Mouse (Mus musculus) heart, postnatal 0 days (tissue): Measurements from ENCODE around the gene Dio2. TPM values are rescaled to one million over a fixed set of nuclear protein-coding genes. Genes with fewer than 3 reads are reported as not detected.

Source experiments
- ATAC-seq: fragments of 200-750 bp; cut with Nextera tagmentation; 2 replicates; pipeline ENCODE4 v1.8.0; 2017; ENCODE audit warnings: low read depth, moderate number of reproducible peaks, moderate library complexity; ENCODE audit not compliant: insufficient read depth
- DNase-seq: peaks from one replicate; pipeline ENCODE4 v3.0.0-alpha.2; 2016; ENCODE audit warnings: low spot score
- H3K27ac ChIP-seq: fragments of 300-500 bp; sonication (generic); 2 replicates; pipeline ENCODE4 v1.5.1; 2014; ENCODE audit warnings: low read depth, mild to moderate bottlenecking
- H3K27me3 ChIP-seq: fragments of 300-500 bp; sonication (generic); 2 replicates; pipeline ENCODE4 v1.6.1; 2014; ENCODE audit warnings: low read length, mixed read lengths; ENCODE audit not compliant: control insufficient read depth, insufficient read depth
- H3K36me3 ChIP-seq: fragments of 300-500 bp; sonication (generic); replicated peaks from 2 replicates; pipeline ENCODE4 v1.6.1; 2014; ENCODE audit warnings: low read length, mixed read lengths; ENCODE audit not compliant: control insufficient read depth, insufficient read depth
- H3K4me1 ChIP-seq: fragments of 300-500 bp; sonication (generic); 2 replicates; pipeline ENCODE4 v1.6.1; 2014; ENCODE audit warnings: antibody characterized with exemption; ENCODE audit not compliant: control insufficient read depth, insufficient read depth
- H3K4me2 ChIP-seq: fragments of 300-500 bp; sonication (generic); 2 replicates; pipeline ENCODE4 v1.6.1; 2014; ENCODE audit warnings: low read depth, mild to moderate bottlenecking, low read length, moderate library complexity
- H3K4me3 ChIP-seq: fragments of 300-500 bp; sonication (generic); 2 replicates; pipeline ENCODE4 v1.5.1; 2014; ENCODE audit warnings: low read depth, low read length
- H3K9ac ChIP-seq: fragments of 300-500 bp; sonication (generic); replicated peaks from 2 replicates; pipeline ENCODE4 v1.6.1; 2014; ENCODE audit warnings: low read depth, low read length, mixed read lengths
- H3K9me3 ChIP-seq: fragments of 300-500 bp; sonication (generic); replicated peaks from 2 replicates; pipeline ENCODE4 v1.6.1; 2016; ENCODE audit warnings: low read length; ENCODE audit not compliant: control insufficient read depth
- CTCF ChIP-seq: IDR thresholded peaks from 2 replicates; pipeline ENCODE4 v1.5.1; 2016; ENCODE audit warnings: antibody characterized with exemption, control low read depth, low read depth
- EP300 ChIP-seq: IDR thresholded peaks from 2 replicates; pipeline ENCODE4 v1.6.1; 2016; ENCODE audit warnings: antibody characterized with exemption, low read depth
- WGBS: fragments of 180-500 bp; shearing (Covaris S2); extraction: QIAGEN DNeasy Blood & Tissue Kit; methylation state at CpG from one replicate; pipeline ENCODE4 v1.1.7; 2014; 5-methylcytosine and 5-hydroxymethylcytosine counted together
- polyA plus RNA-seq: library from polyadenylated mRNA; unstranded; fragments of >200 nt; fragmentation: Nextera tagmentation; extraction: Ambion mirVana; gene quantifications from 2 replicates; pipeline ENCODE4 v1.2.1, GENCODE M21; 2015
- total RNA-seq: library from RNA; depleted of rRNA; stranded (reverse); fragments of >200 nt; gene quantifications from 2 replicates; pipeline ENCODE4 v1.2.3, GENCODE M21; 2014; ENCODE audit warnings: low replicate concordance; rRNA removed

Gene Dio2
- total RNA-seq (1.8 and 2.3 TPM in 2 replicates), polyA plus RNA-seq (0.58 and 0.82 TPM in 2 replicates)

- TF ChIP-seq CTCF (no peak), EP300 (no peak)
- ATAC-seq (peak; percentile 58), DNase-seq (peak; percentile 52)
- H3K9ac ChIP-seq = peak within 1 kb of the TSS; percentile 34; the same call in 1 of the 2 replicates
- peak within 1 kb of the TSS; percentile 45 for H3K4me3 ChIP-seq
- peak within 1 kb of the TSS; percentile 70 for H3K4me2 ChIP-seq
- H3K36me3 ChIP-seq = no peaks in the 10 kb centered on the region
- WGBS = 9% methylated on average over 10 of the region's 10 CpGs
- H3K4me1 ChIP-seq = peaks cover 7% of the 10 kb centered on the region; the same call in 1 of the 2 replicates
- no peaks in the 10 kb centered on the region for H3K9me3 ChIP-seq
- H3K27me3 ChIP-seq = no peaks in the 10 kb centered on the region
- no peak within 1 kb of the TSS for H3K27ac ChIP-seq
Measured at GRCm38 (mm10) chr12:90738388-90739223, at the start of gene Dio2. Dio2 (minus strand) TSS chr12:90738438.

GRCm38 (mm10) chr12:90781438-90781837, 43.2 kb upstream of the Dio2 start:
- no peak for DNase-seq
- Histone ChIP-seq H3K4me1 (no peaks in the 10 kb centered on the region), H3K4me3 (no peak overlapping the region), H3K4me2 (no peak overlapping the region), H3K9me3 (no peaks in the 10 kb centered on the region), H3K27me3 (no peaks in the 10 kb centered on the region), H3K9ac (no peak overlapping the region), H3K27ac (no peak overlapping the region), H3K36me3 (no peaks in the 10 kb centered on the region)
- ATAC-seq = no peak
- TF ChIP-seq EP300 (no peak), CTCF (no peak)
- 72% methylated on average over 4 of the region's 4 CpGs for WGBS

DNA sequence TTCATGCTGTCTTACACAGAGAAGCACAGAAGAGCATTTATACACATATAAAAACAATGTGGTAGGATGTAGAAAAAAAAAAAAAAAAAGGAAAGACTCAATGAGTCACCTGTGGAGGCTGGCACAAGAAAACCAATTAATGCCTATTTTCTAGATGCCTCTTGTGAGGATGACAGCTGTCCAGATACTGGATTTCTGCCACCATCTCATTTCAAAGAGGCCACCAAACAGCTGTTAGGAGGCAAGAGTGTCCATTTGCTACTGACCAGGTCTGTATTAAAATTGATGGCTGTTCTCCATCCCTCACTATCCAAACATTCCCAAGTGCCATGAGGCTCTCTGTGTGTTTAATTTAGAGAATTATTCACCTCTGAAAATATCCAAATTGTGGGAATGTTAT, 6.5 kb upstream of the Dio2 start:
- Histone ChIP-seq H3K9ac (no peak overlapping the region), H3K27me3 (no peaks in the 10 kb centered on the region), H3K27ac (no peak overlapping the region), H3K36me3 (no peaks in the 10 kb centered on the region), H3K4me3 (no peak overlapping the region), H3K4me1 (no peaks in the 10 kb centered on the region), H3K9me3 (no peaks in the 10 kb centered on the region), H3K4me2 (no peak overlapping the region)
- ATAC-seq (no peak), DNase-seq (no peak)
- TF ChIP-seq EP300 = no peak
- TF ChIP-seq CTCF = no peak

DNA sequence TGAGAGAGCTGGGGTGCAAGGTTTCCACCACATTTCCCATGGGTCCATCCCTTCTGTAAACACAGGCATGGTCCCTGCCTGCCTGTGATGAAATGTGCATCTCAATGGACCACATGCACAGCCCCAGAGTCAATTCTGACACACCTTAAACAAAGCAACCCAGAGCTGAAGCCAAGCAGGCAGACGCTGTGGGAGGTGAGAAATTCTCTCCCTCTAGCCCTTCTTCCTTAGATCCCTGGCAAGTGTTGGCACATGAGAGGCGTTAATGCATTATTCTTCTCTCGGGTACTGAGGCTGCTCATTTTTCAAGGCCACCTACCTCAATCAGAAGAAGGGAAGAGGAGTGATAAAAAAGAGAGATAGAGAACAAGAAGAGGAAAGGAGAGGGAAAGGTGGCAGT, 5.4 kb upstream of the Dio2 start:
- Histone ChIP-seq H3K27ac (no peak overlapping the region), H3K27me3 (no peaks in the 10 kb centered on the region), H3K9me3 (no peaks in the 10 kb centered on the region), H3K4me1 (no peaks in the 10 kb centered on the region), H3K9ac (no peak overlapping the region), H3K36me3 (no peaks in the 10 kb centered on the region), H3K4me2 (no peak overlapping the region), H3K4me3 (no peak overlapping the region)
- 39% methylated on average over 3 of the region's 3 CpGs for WGBS
- DNase-seq = no peak
- TF ChIP-seq CTCF (no peak), EP300 (no peak)
- ATAC-seq = no peak

DNA sequence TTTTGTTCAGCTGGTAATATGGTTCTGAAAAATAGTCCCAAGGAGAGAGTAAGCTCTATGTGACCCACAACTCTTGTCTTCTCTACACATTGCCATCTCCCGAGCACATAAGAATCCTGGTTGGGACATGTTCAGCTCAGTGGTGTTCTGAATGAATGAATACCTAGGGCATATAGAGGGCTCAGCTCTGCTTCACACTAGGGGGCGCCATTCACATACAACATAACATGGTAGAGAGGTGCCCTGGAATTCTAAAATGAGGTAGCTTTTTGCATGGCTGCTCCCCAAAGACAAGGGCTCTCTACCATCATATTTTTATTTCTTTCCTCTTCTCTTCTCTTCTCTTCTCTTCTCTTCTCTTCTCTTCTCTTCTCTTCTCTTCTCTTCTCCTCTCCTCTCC, 2.2 kb upstream of the Dio2 start:
- Histone ChIP-seq H3K36me3 (no peaks in the 10 kb centered on the region), H3K27me3 (no peaks in the 10 kb centered on the region), H3K4me1 (peaks cover 7% of the 10 kb centered on the region; the same call in 1 of the 2 replicates), H3K9ac (no peak overlapping the region), H3K4me3 (no peak overlapping the region), H3K4me2 (no peak overlapping the region), H3K27ac (no peak overlapping the region), H3K9me3 (no peaks in the 10 kb centered on the region)
- DNase-seq = peak; percentile 66
- TF ChIP-seq CTCF (peak; percentile 78), EP300 (no peak)
- peak; percentile 79 for ATAC-seq
- WGBS = 26% methylated on average over 2 of the region's 2 CpGs
